Mouse (Mus musculus): ENCODE measurements around the gene Fbxw7.

DNA sequence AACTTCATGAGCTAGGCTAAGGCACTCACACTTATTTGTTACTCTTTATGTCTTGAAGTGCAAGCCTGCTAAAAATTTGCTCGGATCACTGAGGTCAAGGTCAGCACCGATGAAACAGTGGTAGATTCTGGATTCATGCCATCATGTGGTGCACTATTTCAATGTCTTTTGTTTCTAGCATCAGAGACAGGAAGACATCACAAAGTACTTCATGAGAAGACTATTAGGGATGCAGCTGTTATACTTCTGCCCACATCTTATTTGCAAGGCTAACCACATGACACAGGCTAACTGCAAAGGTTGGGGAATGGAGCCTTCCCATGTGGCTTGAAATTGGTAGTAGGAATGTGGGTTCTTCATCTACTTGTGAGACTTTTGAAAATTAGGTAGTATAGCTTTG is 8.9 kb upstream of the Fbxw7 start:
- no peak for TF ChIP-seq POLR2A (IDR thresholded peaks at IDR 0.05; ENCODE audit: insufficient read depth, low read length)
- no peak for TF ChIP-seq CTCF (IDR thresholded peaks at IDR 0.05; ENCODE audit: low read depth, low read length)
